Mouse (Mus musculus) liver, postnatal 0 days (tissue): Measurements from ENCODE around the gene Mctp1.

ENCODE experiments used
- CTCF ChIP-seq: sonication (generic); IDR thresholded peaks from 2 replicates; pipeline ENCODE4 v1.5.1; 2016; ENCODE audit warnings: antibody characterized with exemption, low read depth
- EP300 ChIP-seq: IDR thresholded peaks from 2 replicates; pipeline ENCODE4 v1.6.1; 2016; ENCODE audit warnings: antibody characterized with exemption, low read depth, mild to moderate bottlenecking

GRCm38 (mm10) chr13:76810496-76810939, 426.2 kb downstream of the Mctp1 start:
- TF ChIP-seq CTCF: no peak
- no peak for TF ChIP-seq EP300
